Mouse (Mus musculus): ENCODE data around the gene Reg1.
"Not testable (repeated sequence)": the region's sequence is repeated elsewhere in the genome, so short reads cannot be mapped to it uniquely, and the experiment has no call there.

Gene Reg1

GRCm38 (mm10) chr6:78422411-78422810, at the start of gene Reg1:
Gene Reg1 (plus strand): TSS chr6:78422711.
- not testable (repeated sequence) for TF ChIP-seq GATA4 (IDR thresholded peaks at IDR 0.05; ENCODE audit: insufficient replicate concordance, low read length)

GRCm38 (mm10) chr6:78378765-78379164, 43.7 kb upstream of the Reg1 start, which contains the start of gene Reg3d:
Gene Reg3d (minus strand): TSS chr6:78378865.
- no peak for TF ChIP-seq GATA4 (IDR thresholded peaks at IDR 0.05; ENCODE audit: insufficient replicate concordance, low read length)

- TF ChIP-seq GATA4 (IDR thresholded peaks at IDR 0.05; ENCODE audit: insufficient replicate concordance, low read length) = no peak
Measured at GRCm38 (mm10) chr6:78380409-78380808, 42.1 kb upstream of the Reg1 start, which contains the start of gene Reg3a. Gene Reg3a (plus strand): TSS chr6:78380709.

- no peak for TF ChIP-seq GATA4 (IDR thresholded peaks at IDR 0.05; ENCODE audit: insufficient replicate concordance, low read length)
Measured at GRCm38 (mm10) chr6:78385609-78386008, 36.9 kb upstream of the Reg1 start.

- TF ChIP-seq GATA4 (IDR thresholded peaks at IDR 0.05; ENCODE audit: insufficient replicate concordance, low read length) = not testable (repeated sequence)
Measured at GRCm38 (mm10) chr6:78395323-78395722, 27.2 kb upstream of the Reg1 start, which contains the start of gene Reg2. Gene Reg2 (plus strand): TSS chr6:78395623.

GRCm38 (mm10) chr6:78425497-78425896, 3.0 kb downstream of the Reg1 start:
- TF ChIP-seq GATA4 (IDR thresholded peaks at IDR 0.05; ENCODE audit: insufficient replicate concordance, low read length) = no peak

GRCm38 (mm10) chr6:78447202-78447601, 24.7 kb downstream of the Reg1 start:
- no peak for TF ChIP-seq GATA4 (IDR thresholded peaks at IDR 0.05; ENCODE audit: insufficient replicate concordance, low read length)

- TF ChIP-seq GATA4 (IDR thresholded peaks at IDR 0.05; ENCODE audit: insufficient replicate concordance, low read length) = no peak
Measured at GRCm38 (mm10) chr6:78448409-78448808, 25.9 kb downstream of the Reg1 start.

- no peak for TF ChIP-seq GATA4 (IDR thresholded peaks at IDR 0.05; ENCODE audit: insufficient replicate concordance, low read length)
Measured at GRCm38 (mm10) chr6:78452804-78453203, 30.3 kb downstream of the Reg1 start.

GRCm38 (mm10) chr6:78460191-78460825, 37.8 kb downstream of the Reg1 start:
- no peak for TF ChIP-seq GATA4 (IDR thresholded peaks at IDR 0.05; ENCODE audit: insufficient replicate concordance, low read length)

GRCm38 (mm10) chr6:78462360-78462759, 39.8 kb downstream of the Reg1 start:
- TF ChIP-seq GATA4 (IDR thresholded peaks at IDR 0.05; ENCODE audit: insufficient replicate concordance, low read length) = no peak

- no peak for TF ChIP-seq GATA4 (IDR thresholded peaks at IDR 0.05; ENCODE audit: insufficient replicate concordance, low read length)
Measured at GRCm38 (mm10) chr6:78463266-78463665, 40.8 kb downstream of the Reg1 start.

- no peak for TF ChIP-seq GATA4 (IDR thresholded peaks at IDR 0.05; ENCODE audit: insufficient replicate concordance, low read length)
Measured at GRCm38 (mm10) chr6:78468772-78469171, 46.3 kb downstream of the Reg1 start, which contains the start of gene Reg3g. Gene Reg3g (minus strand): TSS chr6:78468872.

GRCm38 (mm10) chr6:78469287-78469686, 46.8 kb downstream of the Reg1 start:
- TF ChIP-seq GATA4 (IDR thresholded peaks at IDR 0.05; ENCODE audit: insufficient replicate concordance, low read length) = no peak
